Mouse (Mus musculus) mouse embryonic stem cell (cell line): ENCODE results near the gene Zfhx3.

Experiments
- in situ Hi-C, 2 experiments: fragments of 300-500 bp; cut with MboI; formaldehyde crosslinking; loops; 1 replicate in 1 of 2; 3 replicates in 1 of 2; pipeline ENCODE4 v1.14.3; 2019 to 2020; ENCODE audit warnings: low sequenced_read_pairs in 2 of 2, low pct_unique_long_range_greater_than_20kb in 1 of 2, mixed read lengths in 1 of 2; ENCODE audit not compliant: unreplicated experiment in 1 of 2

The Zfhx3 gene

DNA sequence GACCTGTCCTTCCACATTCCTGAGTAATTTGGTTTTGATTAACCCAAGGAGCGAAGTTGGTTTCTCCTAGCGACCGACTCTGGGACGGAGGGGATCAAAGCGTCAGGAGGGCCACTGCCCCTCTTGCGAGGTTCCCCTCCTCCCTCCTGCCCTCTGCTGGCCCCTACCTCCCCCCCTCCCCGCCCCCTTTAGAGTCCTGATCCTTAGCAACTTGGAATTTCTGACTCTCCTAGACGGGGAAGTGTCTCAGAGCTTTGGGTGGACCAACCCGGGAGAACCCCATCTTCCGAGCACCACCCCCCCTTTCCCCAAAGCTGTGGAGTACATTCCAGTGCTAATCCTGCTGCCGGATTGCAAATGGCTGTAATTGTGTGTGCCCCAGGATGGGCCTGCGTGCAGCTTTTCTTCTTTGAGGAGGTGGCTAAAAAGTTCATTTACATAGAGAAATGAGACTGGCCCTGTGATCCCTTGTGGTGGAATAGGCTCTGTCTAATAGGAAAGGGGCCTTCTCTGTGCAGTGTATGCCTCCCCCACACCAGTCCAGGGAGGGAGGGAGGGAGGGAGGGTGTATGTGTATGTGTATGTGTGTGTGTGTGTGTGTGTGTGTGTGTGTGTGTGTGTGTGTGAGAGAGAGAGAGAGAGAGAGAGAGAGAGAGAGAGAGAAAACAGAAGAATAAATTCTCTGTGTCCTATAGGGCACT is 784.2 kb downstream of the Zfhx3 start:
- in situ Hi-C loops = no loop called here

DNA sequence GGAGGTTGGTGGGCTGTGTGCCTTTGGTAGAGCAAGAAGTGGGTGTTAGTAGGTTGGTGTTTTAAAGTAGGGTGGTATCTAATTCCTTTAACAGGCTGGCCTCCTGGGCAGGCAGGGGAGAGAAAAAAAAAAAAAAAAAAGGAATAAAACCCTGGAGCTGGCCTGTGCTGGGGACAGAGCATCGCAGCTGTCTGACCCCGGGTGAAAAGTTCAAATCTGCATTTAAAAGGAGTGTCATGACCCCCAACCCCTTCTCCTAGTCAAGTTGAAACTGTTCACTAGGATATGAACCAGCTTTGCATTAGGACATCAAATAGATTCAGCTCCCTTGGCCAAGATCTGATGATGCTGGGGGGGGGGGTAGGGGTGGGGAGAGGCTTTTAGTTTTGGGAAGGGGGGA is 786.7 kb downstream of the Zfhx3 start:
- in situ Hi-C loops = no loop called here

DNA sequence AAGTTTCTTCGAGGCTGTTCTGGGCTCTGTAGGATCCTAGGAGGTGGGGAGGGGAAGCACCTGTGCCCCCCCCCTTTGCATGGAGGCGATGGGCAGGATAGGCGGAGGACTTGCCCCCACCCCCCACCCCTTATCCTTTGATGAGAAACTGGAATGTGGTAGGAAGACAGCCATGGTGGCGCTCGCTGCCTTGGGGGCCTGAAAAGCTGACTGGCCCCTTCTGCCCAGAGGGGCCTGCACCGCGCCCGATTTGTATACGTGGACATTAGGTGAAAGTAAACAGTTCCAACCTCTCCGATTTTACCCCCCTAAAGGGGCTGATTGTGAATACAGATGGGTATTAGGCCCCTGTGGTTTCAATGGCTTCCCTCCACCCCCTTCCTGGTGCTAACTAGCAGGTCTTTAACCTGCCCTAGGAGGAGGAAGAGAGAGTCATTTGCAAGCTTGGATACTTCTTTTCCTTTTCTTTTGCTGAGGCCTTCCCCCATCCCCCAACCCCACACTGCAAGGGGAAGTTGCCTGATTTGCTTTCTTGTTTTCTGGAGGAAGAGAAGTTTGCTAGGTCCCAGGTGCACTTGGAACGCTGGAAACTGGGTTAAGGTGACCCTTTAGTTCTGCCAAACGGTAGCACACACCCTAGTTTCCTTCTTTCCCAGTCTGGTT is 787.4 kb downstream of the Zfhx3 start:
- in situ Hi-C loops = no loop called here

GRCm38 (mm10) chr8:108730907-108731440 is 788.5 kb downstream of the Zfhx3 start:
- in situ Hi-C loops = no loop called here

DNA sequence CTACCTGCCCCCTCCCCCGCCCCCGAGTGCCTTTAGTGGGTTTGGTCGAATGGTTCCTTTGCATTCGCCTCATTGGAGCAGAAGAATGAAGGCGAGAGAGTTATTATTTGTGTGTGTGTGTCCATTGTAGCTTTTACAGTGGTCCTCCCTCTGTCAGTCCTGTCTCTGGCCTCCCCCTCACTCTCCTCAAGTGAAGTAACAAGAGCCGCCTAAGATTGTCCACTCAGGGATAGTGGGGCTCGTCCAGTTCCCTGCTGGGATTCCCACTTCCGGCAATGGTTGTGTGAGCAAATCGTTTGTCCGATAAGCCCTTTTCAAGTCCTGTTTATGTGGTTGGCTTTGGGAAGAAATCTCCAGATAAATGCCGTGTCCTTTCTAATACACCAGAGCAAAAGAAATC is 790.1 kb downstream of the Zfhx3 start:
- in situ Hi-C loops = no loop called here

GRCm38 (mm10) chr8:108733385-108733784 is 790.9 kb downstream of the Zfhx3 start:
- in situ Hi-C loops = no loop called here

GRCm38 (mm10) chr8:108736442-108736841 is 794.0 kb downstream of the Zfhx3 start:
- in situ Hi-C loops = no loop called here

GRCm38 (mm10) chr8:108738179-108738578 is 795.7 kb downstream of the Zfhx3 start:
- in situ Hi-C loops = no loop called here

GRCm38 (mm10) chr8:108739517-108739916 is 797.1 kb downstream of the Zfhx3 start:
- in situ Hi-C loops = no loop called here

DNA sequence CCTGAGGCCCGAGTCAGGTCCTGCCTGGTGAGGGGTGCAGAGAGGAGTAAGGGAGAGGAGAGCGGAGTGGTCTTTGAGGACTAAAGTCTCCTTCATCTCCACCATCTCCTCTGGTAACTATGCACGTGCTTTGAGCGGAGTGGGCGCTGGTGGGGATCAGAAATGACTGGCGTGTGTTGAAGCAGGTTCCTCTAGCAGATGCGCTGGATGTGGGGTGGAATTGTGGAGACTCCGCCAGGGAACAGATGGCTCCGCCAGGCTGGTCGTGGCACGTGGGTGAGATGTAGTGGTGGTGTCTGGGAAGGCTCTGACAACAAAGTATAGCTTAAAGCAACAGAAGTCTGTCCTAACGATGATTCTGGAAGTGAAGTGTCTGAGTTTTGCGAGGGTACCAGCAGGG is 798.0 kb downstream of the Zfhx3 start:
- in situ Hi-C loops = no loop called here

GRCm38 (mm10) chr8:108741651-108742050 is 799.2 kb downstream of the Zfhx3 start:
- in situ Hi-C loops = no loop called here

DNA sequence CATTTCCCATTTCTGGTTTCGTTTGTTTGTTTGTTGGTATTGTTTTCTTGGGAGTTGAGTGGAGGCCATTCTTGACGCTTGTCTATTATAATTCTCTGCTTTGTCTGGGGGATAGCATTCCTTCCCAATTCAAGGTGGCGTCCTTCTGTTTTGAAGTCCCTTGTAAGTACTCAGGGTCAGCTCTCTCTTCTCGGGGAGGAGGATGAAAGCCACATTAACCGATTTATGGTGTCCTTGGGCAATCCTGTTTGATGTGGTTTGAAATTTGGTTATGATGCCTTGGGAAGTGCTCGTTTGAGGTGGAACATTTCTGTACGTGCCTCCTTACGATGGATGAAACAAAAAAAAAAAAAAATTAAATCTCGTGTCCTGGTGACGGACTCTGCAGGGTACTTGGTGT is 800.0 kb downstream of the Zfhx3 start:
- in situ Hi-C loops = no loop called here

DNA sequence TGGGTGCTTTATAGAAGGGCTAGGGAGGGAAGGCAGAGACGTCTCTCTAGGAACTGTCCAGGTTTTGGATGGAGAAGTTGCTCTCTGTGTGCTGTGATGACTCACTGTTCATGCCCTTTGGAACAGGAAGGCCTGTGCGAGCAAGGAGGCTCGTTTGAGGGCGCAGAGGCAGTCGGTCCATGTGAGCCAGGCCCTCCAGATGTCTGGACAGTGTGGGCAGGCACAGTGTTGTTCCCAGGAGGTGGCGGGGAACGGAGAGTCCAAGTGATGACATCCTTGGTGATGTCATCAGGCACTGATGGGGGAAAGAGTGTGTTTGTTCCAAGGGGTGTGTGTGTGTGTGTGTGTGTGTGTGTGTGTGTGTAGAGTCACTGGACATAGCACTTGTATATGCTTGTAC is 800.8 kb downstream of the Zfhx3 start:
- in situ Hi-C loops = no loop called here

GRCm38 (mm10) chr8:108745551-108745950 is 803.1 kb downstream of the Zfhx3 start:
- in situ Hi-C loops = no loop called here

GRCm38 (mm10) chr8:108748095-108748494 is 805.7 kb downstream of the Zfhx3 start:
- in situ Hi-C loops = no loop called here

DNA sequence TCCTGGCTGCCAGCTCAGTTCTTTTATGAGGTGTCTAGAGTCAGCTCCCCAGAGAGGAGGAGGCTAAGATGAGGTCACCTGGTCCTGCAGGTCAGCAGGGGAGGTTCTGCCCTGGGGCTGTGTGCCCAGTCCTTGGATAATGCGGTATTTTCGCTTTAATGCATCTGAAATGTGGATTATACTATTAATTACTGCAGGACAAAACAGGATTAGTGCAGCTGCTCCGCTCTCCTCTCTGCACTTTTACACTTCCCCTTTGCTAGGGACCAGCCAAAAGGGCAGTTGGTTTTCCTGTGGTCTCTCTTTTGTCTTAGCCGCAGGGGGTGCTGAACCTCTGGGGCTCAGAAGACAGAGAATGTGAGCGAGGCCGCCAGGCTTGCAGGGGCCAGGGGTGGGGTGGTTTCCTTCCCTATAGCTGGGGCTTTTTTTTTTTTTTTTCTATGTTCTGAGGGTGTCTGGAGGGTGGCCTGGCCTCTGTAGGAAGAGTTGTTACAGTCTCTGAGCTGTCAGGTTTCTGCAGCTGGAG is 806.5 kb downstream of the Zfhx3 start:
- in situ Hi-C loops = no loop called here

DNA sequence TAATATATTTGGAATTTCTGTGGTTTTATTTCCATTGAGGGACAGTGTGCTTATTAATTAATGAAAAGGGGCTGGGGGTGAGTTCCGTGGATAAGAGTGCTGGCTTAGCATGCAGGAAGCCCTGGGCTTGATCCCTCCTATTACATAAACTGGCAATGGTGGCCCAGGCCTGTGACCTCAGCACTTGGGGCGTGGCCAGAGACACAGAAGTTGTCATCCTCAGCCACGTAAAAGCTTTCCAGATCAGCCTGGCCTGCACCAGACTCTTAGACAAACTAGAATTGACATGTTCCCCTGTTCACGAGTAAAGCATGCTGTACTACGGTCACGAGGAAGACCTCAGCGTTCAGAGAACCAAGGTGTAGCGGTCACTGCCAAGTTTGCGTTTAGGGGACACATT is 808.4 kb downstream of the Zfhx3 start:
- in situ Hi-C loops = no loop called here

DNA sequence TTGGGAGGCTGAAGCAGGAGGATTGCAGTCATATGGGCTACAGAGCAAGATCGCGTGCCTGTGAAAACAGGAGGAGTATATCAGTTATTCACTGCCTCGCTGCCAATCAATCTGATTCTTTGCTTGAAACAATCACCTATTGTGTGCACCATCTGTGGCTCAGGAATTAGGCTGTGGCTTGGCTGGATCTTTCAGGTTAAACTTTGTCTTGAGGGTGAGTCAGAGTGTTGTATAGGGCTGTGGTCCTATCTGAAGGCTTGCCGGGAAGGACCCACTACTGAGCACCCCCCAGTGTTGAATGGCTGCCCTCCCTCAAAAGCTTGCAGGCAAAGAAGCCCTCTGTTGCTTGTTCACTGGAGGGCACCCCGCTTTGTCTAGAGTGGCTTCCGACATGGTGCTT is 812.1 kb downstream of the Zfhx3 start:
- in situ Hi-C loops = no loop called here

DNA sequence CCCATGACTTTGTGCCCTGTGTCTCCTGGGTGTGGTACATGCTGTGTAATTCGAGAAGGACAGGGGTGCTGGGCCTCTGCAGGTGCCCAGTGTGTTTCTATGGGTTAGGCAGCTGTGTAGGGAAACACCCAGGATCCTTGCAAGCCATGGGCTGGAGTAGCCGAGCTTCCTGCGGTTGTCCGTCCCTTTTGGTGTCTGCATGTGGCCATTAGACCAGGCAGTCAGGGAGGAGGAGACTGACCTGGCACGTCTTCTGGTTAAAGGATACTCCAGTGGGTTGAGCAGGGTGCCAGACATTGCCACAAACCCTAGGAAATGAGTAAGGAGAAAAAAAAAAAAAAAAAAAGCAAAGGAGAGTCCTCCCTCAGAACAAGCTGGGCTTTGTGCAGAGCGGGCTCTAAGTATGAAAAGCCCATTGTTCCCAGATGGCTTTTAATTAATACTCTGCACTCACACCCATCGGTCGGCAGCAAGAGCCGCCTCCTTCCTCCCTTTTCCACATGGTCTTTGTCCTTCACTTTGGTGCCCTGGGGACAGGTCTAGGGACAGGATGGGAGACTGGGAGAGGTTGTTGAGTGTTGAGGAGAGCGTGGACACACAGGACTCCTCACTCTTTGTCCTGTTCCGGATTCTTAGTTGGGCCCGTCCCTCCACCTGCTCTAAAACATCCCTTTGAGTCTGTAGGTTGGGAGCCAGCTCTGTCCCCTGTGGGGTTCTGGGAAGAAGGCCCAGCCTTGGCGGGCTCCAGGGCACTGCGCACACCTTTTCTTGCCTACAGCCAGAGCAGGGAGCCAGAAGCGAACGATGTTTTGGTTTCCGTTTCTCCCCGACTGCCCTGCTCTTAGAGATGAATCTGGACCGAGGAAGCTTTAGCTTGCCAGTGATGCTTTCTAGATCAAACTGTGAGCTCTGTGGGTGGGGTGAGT is 813.2 kb downstream of the Zfhx3 start:
- in situ Hi-C loops = no loop called here
